Mouse (Mus musculus): ENCODE measurements around the gene Cubn. TPM values are rescaled to one million over a fixed set of nuclear protein-coding genes. Genes with fewer than 3 reads are reported as not detected.

Cubn gene
- polyA plus RNA-seq (2021; fragmentation: Nextera tagmentation), result 0.01 TPM in 2 replicates
- long read RNA-seq, experiment 1, result 0 reads
- long read RNA-seq, experiment 2, partial matches to known transcripts, result 1 of 1 reads
- long read RNA-seq, experiment 2, other reads (novel, unspliced or antisense), result 0 of 1 reads

DNA sequence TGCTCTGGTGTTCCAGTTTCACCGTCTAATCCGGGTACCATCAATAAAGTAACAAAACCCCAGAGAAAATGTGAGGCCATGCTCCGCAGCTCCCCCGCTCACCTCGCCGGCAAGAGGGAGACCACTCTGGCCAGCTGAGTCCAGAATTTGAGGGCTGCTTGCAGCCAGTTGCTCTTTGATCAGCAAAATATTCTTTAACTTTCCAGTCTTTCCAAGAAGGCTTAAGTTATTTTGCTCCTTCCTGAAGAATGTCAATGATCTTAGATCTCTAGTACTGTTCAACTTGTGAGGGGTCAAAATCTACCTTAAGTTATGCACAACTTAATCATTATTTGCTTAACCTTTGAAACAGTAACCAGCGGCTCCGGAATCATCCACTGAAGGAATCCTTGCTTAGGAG, at the start of gene Cubn:
Gene Cubn (minus strand): TSS at position 80 of the 400 bp plus-strand sequence.

DNA sequence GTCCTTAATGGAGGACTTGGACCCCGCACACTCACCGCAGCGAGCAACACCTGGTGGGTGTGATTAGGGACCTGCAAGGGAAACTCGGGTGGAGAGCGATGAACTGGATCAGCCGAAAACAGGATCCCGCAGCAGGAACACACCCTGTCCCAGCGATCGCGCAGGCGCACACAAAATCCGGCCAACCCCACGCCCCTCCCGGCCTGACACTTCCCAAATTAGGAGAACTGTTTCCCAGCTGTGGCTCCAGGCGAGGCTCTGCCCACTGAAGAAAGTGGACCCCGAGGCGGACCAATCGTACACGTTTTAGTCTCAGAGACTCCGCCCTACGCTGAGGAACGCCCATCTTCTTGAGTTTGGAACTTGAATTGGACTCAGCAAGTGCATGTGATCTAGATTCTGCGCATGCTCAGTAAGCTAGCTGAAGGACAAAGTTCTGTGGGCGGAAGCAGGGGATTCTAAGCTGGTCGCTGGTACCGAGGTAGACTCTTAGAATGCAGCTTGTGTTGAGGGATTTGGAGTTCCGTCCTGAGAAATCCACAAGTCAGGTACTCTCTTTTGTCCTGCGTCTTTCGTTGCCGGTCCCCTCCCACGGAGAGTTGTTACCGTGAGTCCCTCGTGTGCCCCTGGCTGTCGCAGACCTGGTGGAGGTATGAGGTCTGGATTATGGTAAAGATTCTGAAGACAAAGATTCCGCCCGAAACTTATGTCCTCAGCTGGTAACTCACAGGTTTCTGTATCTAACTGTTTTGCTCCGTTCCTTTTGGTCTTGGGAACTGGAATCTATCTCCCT, 220.3 kb downstream of the Cubn start, which contains the start of gene Rsu1:
Gene Rsu1 (minus strand): TSS at position 251 of the 793 bp plus-strand sequence.

Other genes starting within 250 kb of the Cubn start
- gene Rsu1, start 220.4 kb downstream of the Cubn start, polyA plus RNA-seq (2021; fragmentation: Nextera tagmentation), result 55.3 and 58.2 TPM in 2 replicates
- gene Trdmt1, start 52.9 kb upstream of the Cubn start, polyA plus RNA-seq (2021; fragmentation: Nextera tagmentation), result 2.3 and 2.7 TPM in 2 replicates
- 52.6 and 69.3 TPM in 2 replicates for gene Vim, start 82.1 kb upstream of the Cubn start, polyA plus RNA-seq (2021; fragmentation: Nextera tagmentation)

All from layer of hippocampus, adult 6 months (tissue).